Mouse (Mus musculus) heart, postnatal 10 days (tissue): Measurements from ENCODE around the gene Wdtc1. TPM values are rescaled to one million over a fixed set of nuclear protein-coding genes. Genes with fewer than 3 reads are reported as not detected.

Experiments
- DNase-seq, 2 experiments: peaks; one replicate each; pipeline ENCODE4 v3.0.0; 2021
- intact Hi-C: fragments of 180-260 bp; cut with DNase I; formaldehyde crosslinking; loops from one replicate; pipeline ENCODE4 v1.15.1; 2025
- total RNA-seq, 2 experiments: library from RNA; stranded (reverse); gene quantifications; 2 replicates each; pipeline ENCODE4 v1.2.3; 2021

The Wdtc1 gene
- 10 to 100 TPM; 55.3 to 58.8 TPM for total RNA-seq

DNA sequence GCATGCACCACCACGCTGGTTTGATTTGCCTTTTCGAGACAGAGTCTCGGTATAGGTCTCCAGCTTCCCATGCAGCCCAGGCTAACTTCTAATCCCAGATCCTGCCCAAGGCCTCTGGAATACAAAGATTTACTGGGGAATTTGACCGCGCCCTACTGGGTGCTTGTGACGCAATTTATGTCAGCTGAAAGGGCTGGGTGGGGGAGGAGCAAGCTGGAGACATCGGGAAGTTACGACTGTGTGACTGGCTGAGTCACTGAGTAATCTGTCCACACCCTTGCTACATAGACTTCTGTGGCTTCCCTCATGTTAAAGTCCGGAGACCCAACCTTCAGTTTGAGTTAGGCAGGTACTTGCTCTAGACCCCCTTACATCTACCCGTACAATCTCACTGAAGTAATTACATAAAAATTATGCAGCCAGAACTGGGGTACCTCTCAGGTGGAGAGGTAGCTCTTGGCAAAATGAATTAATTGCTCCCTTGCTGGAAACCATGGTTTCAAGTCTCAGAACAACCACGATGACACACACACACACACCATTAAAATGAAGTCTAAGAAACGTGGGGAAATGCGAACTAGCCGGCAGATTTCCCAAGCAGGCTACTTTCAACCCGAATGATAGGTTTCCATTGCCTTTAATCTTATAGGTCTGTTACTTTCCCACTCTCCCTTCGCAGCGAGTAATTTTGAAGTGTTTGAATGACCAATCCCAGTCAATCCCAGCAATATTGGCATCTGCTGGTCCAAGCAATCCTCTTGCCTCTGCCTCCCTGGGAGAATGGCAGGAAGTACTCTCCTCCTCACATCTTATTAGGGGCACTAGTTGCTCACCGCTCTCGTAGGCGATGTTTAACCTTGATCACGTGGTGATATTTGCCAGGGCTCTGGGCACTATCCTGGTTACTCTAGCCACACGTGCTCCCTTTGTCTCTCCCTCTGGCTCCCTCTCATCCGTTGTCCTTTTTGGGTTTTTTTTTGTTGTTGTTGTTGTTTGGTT, at the start of gene Wdtc1:
TSS of gene Wdtc1 (minus strand) at position 115 of the 999 bp plus-strand sequence.
- no peak for DNase-seq
- intact Hi-C loops, result no loop called here

DNA sequence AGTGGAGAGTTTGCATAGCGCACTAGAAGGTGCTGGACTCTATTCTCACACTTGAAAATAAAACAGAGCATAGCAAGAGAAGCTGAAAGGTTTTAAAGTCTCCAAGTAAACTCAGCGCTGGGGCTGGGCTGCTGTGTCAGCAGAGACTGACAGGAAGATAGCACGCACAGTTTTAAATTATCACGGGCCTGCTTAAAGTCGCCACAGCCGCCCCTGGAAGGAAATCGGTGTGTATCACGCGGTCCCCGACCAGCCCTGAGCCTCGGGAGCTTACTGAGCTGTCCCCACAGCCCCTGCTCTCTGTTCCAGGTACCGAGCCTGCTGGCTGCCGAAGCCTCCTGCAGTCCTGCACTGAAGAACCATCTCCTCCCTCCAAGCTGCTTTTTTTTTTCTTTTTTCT, 48.7 kb upstream of the Wdtc1 start:
- no peak for DNase-seq
- intact Hi-C loops, result no loop called here

DNA sequence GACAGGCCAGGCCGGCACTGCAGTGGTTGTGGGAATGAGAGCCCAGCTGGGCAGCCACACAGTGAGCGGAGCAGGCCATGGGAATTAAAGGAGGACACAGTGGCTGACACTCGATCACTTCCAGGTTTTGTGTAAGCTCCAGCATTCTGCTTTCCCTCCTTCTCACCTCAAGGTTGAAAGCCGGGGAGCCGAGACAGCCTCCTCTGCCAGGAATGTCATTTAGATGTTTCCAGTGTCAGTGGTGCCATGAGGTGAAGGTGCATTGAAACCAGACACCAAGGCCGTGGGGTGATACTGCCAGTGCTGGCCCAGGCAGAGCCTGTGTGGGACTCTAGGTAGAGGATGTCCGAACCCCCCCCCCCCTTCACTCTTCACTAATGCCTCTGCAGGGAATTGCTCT, 46.8 kb upstream of the Wdtc1 start:
- no peak for DNase-seq
- intact Hi-C loops, result no loop called here

DNA sequence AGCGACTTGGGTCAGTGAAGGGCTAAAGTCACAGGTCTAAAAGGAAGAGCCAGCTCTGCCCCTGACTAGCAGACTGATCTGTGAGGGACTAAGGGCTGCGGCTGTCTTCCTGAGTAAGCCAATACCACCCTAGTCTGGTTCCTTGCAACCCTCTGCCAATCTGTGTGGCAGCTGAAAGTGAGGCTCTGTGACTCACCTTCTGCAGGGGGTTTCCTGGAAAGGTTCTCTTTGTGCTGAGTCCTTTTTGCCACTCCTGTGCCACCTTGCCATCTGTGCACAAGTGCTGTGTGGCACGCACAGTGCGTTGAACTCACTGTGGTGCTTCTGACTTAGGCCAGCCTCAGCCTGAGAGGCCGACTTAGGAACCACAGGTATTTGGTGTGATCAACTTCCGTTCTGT, 46.2 kb upstream of the Wdtc1 start:
- DNase-seq, result no peak
- intact Hi-C loops, result no loop called here

DNA sequence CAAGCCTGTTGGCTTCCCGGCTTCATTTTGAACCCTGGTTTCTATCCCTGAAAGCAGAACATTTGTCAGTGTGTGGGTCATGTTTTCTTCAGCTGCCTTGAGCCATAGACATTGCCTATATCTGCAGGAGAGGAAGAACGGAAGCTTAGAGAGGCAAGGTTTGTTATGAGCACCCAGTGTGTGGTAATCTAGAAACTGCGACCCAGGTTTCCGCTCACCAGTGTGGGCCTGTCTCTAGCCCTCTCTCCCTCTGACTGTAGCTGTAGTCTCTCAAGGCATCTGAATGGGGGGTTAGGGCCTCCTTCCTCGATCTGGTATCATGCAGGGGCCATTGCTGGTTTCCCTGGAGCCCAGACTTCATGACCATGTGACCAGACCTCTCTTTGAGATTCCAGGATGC, 45.3 kb upstream of the Wdtc1 start:
- intact Hi-C loops, result no loop called here
- DNase-seq, result no peak

DNA sequence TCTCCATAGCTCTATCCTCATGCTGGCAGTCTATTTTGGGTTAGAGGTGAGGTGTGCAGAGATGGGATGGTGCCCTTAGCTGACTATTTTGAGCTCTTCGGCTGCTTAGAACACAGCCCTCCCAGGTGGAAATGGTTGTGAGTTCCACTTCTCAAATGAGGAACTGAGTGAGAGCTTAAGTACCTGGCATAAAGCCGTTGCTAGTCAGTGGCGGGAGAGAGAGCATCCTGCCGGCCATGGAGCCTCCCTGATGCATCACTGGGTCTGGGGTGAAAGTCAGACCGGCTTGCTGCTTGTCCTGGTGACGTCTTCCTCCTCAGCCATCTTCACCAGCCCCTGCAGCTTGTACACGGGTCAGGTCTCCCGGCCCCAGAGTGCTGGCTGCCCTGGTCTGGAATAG, 44.7 kb upstream of the Wdtc1 start:
- no peak for DNase-seq
- intact Hi-C loops, result no loop called here

DNA sequence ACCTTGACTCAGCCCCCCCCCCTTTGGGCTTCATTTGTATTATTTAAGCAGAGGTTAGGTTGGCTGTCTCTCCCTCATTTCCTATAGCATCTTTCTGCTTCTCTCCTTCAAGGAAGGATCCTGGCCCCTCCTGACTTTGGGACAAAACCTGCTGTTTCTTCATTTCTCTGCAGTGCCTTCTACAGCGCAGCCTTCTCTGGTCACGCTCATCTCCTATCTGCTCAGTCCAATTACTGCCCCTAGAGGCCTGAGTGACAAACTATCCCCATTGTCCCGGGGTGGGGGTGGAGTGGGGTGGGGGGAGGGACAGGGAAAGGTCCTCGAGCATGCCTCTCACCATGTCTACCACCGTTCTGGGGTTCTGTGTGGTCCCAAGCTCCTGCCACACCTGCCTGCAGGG, 44.0 kb upstream of the Wdtc1 start:
- no peak for DNase-seq
- intact Hi-C loops, result no loop called here

DNA sequence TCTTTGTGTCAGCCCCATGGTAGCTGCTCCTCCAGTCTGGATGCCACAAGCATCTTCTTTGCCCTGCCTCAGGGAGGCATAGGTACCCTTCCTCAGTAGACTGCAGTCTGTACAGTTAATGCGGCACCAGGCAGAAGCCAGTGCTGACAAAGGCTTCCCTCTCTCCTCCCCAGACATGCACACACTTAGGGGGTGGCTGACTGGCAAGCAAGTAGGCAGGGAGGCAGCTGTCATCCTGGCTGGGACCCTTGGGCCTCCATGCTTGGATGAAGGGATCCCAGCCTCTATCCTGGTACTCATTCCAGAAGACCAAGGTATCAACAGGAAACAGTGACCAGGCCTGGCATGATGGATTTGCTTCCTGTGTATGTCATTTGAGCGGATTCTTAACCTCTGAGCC, 42.8 kb upstream of the Wdtc1 start:
- DNase-seq, result no peak
- intact Hi-C loops, result no loop called here

DNA sequence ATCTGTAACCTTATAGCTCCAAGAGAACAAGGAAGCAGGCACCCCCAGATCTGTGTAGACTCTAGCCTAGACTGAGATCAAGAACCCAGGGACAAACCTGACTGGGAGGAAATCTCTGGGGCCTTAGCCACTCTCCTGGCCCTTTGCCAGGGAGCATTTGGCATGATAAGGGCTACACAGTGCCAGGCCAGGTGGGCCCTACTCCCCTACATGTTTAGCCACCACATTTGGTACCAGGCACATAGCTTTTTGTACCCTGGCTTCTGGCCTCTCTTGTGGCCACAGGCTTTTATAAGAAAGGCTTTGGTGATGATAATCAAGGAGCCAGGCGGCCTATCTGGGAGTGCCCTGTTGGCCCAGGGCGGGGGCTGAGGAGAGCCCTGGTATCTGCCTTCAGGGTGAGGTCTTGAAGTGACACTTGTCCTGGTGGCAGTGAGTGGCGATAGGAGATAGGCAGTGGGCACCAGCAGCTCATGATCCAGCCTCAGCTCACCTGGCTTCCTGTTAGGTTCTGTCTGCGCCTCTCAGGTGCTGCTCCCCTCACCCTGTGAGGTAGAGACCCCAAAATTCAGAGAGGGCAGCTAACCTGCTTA, 41.8 kb upstream of the Wdtc1 start:
- DNase-seq, result no peak
- intact Hi-C loops, result no loop called here

DNA sequence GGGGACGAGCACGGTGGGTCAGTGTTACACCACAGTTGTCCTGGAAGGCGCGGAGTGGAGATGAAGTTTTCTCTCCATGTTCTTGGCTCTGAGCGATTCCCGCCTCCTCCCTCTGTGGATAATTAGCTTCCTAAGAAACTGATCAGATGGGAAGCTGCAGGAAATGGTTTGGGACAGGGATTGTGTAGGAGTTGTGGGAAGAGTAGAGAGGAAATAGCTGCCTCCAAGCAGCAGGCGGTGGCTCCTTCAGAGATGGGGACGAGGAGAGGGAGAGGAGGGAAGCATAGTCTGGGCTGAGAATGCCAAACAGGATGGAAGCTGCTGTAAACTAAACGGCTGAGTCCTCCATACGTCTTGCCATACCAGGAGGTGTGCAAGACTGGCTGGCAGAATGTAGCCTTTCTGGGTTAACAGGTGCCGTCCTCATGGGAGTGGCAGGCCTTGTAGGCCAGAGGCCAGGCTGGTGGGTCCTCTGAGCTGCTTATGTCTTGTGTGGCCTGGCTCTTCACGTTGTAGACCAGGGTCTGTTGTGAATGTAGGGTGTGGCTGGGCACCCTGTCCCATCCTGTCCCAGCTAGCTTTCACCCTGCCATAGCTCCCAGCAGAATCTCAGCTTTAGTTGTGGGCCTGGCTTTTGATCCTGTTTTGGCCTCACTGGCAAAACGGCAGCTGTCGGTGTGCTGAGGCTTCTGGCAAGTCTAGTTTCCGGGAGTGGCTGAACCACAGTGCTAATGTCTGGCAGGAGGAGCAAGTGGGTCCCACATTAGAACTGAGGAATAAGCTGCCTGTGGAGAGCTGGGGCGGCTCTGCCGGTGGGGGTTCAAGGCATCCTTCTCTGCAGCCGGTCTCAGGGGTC, 38.1 kb upstream of the Wdtc1 start:
- peak in 1 of 2 experiments; percentile 62 for DNase-seq
- intact Hi-C loops, result loop anchor here (2.0 kb wide), 1 partner anchor 21 kb away; no protein-coding TSS in a partner anchor

DNA sequence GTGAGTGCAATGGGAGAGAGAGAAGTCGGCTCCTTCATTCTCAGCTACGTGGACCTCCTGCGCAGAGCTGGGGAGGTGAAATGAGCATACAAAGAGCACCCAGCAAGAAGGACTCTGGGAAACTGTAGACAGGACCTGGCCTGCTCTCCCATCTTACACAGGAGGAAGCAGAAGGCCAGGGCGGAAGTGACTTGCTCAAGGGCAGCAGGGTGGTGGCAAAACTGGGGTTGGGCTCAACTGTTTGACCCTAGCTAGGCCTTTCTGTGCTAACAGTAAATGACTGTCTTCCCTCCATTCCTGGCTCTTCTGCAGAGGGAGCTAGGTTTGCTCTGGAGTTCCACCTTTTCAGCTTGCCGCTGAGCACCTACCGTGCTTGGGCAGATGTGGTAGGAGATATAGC, 37.3 kb upstream of the Wdtc1 start:
- intact Hi-C loops, result loop anchor here (2.0 kb wide), 1 partner anchor 20 kb away; no protein-coding TSS in a partner anchor

DNA sequence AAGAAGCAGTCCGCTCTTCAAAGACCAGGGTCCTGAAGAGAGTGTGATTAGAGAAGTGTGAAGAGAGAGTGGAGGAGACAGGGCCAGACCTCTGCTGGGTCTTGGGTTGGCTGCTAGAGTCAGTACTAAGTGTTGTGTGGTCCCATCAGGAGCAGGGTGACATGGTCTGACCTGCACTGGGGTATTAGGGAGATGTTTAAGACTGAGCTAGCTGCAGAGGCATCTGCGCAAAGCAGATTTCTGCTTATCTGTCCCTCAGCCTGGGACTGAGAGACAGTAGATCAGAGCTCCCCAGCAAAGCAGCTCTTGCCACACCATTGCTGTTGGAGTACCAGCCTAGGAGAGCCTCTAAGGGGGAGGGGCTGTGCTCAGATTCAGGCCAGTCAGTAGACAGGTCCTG, 36.8 kb upstream of the Wdtc1 start:
- no peak for DNase-seq
- intact Hi-C loops, result loop anchor here (2.0 kb wide), 1 partner anchor 19 kb away; no protein-coding TSS in a partner anchor

More for the DNA sequence above, 37.3 kb upstream of the Wdtc1 start:
- no peak for DNase-seq

DNA sequence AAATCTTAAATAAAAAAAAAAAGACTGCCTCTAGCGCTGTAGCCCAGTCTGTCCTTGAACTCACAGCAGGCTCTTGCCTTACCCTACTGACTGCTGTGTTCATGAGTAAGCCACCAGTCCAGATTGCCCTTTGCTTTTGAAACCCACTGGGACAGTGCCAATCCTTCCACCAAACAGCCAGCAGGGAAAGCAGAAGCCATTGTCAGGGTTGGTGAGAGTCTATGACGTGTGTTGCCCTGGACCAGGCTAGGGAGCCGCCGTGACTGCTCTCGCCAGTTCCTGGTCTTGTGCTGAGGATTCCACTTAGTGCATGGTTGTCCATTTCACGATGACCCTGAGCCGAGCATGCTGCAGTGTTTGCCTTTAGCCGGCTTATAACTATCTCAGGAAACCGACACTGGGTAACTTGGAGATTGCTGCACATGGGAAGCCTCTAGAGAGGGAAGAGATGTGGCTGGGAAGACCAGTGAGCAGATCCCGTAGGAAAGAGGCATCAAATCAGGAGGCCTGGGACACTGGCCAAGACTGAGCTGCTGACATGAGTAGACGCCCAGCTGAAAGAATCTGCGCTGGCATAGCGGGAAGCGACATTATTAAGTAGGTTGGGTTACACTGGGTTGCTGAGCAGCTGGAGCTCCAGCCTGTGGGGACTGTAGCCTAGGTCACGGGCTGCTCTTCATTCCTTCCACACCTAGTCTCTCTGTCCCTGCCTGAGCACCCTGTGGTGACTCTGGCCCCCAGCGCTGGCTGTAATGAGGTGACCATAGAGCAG, 35.7 kb upstream of the Wdtc1 start:
- intact Hi-C loops, result no loop called here
- DNase-seq, result peak; percentile 88 to 89

DNA sequence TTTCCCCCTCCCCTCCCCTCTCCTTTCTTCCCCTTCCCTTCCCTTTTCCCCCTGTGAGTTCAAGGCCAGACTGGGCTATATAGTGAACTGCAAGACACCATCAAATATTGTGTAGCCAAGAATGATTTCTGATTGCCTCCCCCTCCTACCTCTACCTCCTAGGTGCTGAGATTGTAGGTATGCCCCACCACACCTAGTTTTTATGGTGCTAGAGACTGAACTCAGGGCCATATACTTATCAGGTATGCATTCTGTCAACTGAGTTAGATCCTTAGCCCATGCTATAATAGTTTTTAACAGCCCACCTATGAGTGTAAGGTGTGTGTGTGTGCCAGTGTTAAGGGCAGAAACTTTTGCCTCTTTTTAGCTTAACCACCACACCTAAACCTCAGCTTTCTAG, 33.8 kb upstream of the Wdtc1 start:
- no peak for DNase-seq
- intact Hi-C loops, result no loop called here

DNA sequence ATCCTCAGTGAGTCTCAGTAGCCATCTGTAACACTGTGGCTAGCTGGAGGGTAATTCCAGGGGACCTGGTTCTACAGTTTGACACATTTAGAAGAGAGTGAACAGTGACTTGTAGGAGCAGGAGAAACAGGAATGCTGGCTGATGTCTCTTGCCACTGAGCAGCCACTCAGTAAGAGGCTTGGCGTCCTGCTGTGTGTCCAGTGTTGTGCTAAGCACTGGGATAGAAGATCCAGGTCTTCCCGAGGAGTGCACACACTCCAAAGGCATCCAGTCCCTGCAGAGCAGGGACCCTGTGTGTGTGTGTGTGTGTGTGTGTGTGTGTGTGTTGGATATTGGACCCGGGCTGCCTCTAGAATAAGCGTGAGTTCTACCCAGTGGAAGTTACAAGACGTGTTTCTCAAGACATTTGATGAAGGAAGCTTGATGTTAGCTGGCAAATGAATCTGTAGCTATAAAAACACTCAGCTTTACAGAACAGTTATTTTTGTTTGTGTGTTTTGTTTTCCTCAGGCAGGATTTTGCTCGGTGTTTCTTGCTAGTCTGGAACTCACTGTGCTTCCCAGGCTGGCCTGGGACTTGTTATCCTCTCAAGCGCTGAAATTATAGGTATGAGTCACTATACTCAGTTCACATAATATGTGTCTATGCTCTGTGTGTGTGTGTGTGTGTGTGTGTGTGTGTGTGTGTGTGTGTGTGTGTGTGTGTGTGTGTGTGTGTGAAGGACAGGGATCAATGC, 32.9 kb upstream of the Wdtc1 start:
- no peak for DNase-seq
- intact Hi-C loops, result no loop called here

DNA sequence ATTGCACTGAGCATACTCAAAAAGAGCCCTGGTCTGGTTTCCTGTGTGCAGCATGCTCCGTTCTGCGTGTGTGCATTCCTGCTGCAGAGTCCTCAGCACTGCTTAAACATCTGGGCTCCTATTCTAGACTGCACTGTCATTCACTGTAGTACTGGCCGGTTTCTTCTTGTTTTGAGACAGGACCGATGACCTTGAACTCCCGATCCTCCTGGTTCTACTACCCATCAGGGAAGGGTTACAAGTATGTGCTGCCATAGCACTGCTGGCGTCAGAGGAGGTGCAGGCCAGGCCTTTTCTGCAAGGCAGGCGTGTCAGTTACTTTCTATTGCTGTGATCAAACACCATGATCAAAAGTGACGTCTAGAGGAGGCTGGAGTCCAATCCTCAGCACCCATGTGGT, 27.9 kb upstream of the Wdtc1 start:
- intact Hi-C loops, result no loop called here
- DNase-seq, result no peak

DNA sequence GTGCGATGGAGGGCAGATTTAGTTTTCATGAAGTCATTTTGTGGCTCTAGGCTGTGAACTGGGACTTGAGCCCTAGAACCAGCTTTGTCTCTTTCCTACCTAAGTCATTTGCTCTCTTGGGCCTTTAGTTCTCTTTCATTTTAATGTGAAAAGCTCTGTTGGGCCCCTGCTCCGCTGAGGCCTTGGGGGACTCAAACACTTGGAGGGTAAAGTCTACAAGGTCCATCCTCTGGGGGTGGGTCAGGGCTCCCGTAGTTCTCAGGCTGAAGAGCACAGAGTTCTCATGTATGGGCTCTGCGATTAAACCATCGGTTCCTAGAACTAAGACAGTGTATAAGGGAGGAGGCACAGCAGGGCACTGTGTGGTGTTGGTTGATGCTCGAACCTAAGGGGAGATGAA, 27.3 kb upstream of the Wdtc1 start:
- intact Hi-C loops, result no loop called here
- DNase-seq, result no peak

DNA sequence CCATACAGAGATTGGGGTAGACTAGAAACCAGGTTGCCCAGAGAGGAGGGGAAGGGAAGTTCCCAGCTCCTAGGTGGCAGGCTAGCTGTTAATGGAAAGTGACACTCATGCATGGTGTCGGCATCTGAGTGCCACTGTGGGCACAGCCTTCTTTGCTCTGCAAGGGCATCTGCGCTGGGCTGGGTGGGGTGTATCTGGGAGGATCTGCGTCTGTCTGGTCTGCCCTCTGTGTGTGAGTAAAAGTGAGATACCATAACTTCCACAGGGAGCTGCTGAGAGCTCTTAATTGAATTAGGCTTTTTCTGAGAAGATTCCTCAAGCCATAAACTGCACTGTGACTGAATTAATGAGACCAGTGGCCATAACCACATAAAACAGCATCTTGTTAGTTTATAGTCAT, 26.6 kb upstream of the Wdtc1 start:
- intact Hi-C loops, result no loop called here
- DNase-seq, result no peak

DNA sequence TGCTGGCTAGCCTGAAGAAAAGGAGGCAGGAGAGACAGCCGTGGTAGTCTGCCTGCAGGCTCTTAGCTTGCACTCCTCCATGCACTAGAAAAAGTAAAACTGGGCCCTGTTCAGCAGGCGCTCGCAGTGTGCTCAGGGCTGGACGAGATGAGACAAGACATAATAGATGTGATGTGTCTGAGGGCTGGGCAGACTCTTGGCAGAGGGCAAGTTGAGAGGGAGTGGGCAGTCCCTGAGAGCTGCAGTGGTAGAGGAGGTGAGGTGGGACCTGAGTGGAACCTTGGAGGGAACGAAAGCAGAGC, 25.7 kb upstream of the Wdtc1 start:
- no peak for DNase-seq
- intact Hi-C loops, result no loop called here
